Mouse (Mus musculus) forebrain, postnatal 0 days (tissue): ENCODE results near the gene Uqcc2. TPM values are rescaled to one million over a fixed set of nuclear protein-coding genes. Genes with fewer than 3 reads are reported as not detected.

Experiments used
- ATAC-seq: fragments of 200-750 bp; cut with Nextera tagmentation; 2 replicates; pipeline ENCODE4 v1.8.0; 2017; ENCODE audit warnings: mild to moderate bottlenecking, moderate library complexity
- DNase-seq: peaks from one replicate; pipeline ENCODE4 v3.0.0-alpha.2; 2015
- H3K27ac ChIP-seq: fragments of 300-500 bp; sonication (generic); 2 replicates; pipeline ENCODE4 v1.5.1; 2014; ENCODE audit warnings: low read depth, mild to moderate bottlenecking, antibody characterized with exemption, low read length, moderate library complexity, mixed read lengths
- H3K27me3 ChIP-seq: fragments of 300-500 bp; sonication (generic); 2 replicates; pipeline ENCODE4 v1.6.1; 2014; ENCODE audit warnings: mild to moderate bottlenecking, low read length, mixed read lengths; ENCODE audit not compliant: insufficient read depth
- H3K36me3 ChIP-seq: fragments of 300-500 bp; sonication (generic); 2 replicates; pipeline ENCODE4 v1.6.1; 2014; ENCODE audit warnings: mild to moderate bottlenecking, moderate library complexity; ENCODE audit not compliant: insufficient read depth
- H3K4me1 ChIP-seq: fragments of 300-500 bp; sonication (generic); 2 replicates; pipeline ENCODE4 v1.6.1; 2014; ENCODE audit warnings: antibody characterized with exemption; ENCODE audit not compliant: insufficient read depth
- H3K4me2 ChIP-seq: fragments of 300-500 bp; sonication (generic); 2 replicates; pipeline ENCODE4 v1.6.1; 2014; ENCODE audit warnings: low read depth, mild to moderate bottlenecking, moderate library complexity
- H3K4me3 ChIP-seq: fragments of 300-500 bp; sonication (generic); 2 replicates; pipeline ENCODE4 v1.5.1; 2014; ENCODE audit warnings: low read depth, low read length, mixed read lengths
- H3K9ac ChIP-seq: fragments of 300-500 bp; sonication (generic); 2 replicates; pipeline ENCODE4 v1.6.1; 2014; ENCODE audit warnings: mild to moderate bottlenecking
- H3K9me3 ChIP-seq: fragments of 300-500 bp; sonication (generic); 2 replicates; pipeline ENCODE4 v1.6.1; 2016; ENCODE audit warnings: low read length
- CTCF ChIP-seq: sonication (generic); IDR thresholded peaks from 2 replicates; pipeline ENCODE4 v1.5.1; 2016; ENCODE audit warnings: antibody characterized with exemption, control low read depth, low read depth
- WGBS: fragments of 180-500 bp; shearing (Covaris S2); extraction: QIAGEN DNeasy Blood & Tissue Kit; methylation state at CpG from one replicate; pipeline ENCODE4 v1.1.7; 2014; 5-methylcytosine and 5-hydroxymethylcytosine counted together
- microRNA-seq, 2 experiments: library from miRNA; unstranded; fragments of <30 nt; microRNA quantifications; one replicate each; pipeline ENCODE4; 2016
- polyA plus RNA-seq: library from polyadenylated mRNA; unstranded; fragments of >200 nt; fragmentation: Nextera tagmentation; extraction: Ambion mirVana; gene quantifications from 2 replicates; pipeline ENCODE4 v1.2.1, GENCODE M21; 2015
- total RNA-seq: library from RNA; depleted of rRNA; stranded (reverse); fragments of >200 nt; gene quantifications from 2 replicates; pipeline ENCODE4 v1.2.3, GENCODE M21; 2014; rRNA removed

Gene Uqcc2
- total and polyA plus RNA-seq, 2 experiments from 2014 or later = 214 to 388 TPM

DNA sequence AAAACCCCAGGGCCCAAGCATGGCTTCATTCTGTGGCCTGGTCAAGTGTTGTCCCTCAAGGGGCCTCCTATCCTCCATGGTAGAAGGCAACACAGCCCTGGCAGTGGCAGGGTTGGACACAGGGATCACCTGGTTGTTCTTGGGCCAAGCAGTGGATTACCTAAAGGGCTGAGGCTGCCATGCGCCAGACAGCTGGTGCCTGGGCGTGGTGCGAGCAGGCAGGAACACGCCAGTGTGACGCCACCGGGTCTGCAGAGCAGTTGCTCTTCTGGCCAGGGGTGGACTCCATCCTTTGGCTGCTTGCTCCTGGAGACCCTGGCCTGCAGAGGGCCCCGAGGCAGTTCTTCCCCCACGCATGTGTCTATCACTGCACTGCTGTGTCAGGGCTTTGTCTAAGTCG, 59.9 kb downstream of the Uqcc2 start:
- no peak overlapping the region for H3K9ac ChIP-seq
- no peaks in the 10 kb centered on the region for H3K36me3 ChIP-seq
- H3K4me2 ChIP-seq = no peak overlapping the region
- ATAC-seq (no peak), DNase-seq (no peak)
- 71% methylated on average over 9 of the region's 9 CpGs for WGBS
- no peak overlapping the region for H3K27ac ChIP-seq
- no peaks in the 10 kb centered on the region for H3K4me1 ChIP-seq
- no peaks in the 10 kb centered on the region for H3K9me3 ChIP-seq
- no peak for TF ChIP-seq CTCF
- H3K27me3 ChIP-seq = no peaks in the 10 kb centered on the region
- H3K4me3 ChIP-seq = no peak overlapping the region

DNA sequence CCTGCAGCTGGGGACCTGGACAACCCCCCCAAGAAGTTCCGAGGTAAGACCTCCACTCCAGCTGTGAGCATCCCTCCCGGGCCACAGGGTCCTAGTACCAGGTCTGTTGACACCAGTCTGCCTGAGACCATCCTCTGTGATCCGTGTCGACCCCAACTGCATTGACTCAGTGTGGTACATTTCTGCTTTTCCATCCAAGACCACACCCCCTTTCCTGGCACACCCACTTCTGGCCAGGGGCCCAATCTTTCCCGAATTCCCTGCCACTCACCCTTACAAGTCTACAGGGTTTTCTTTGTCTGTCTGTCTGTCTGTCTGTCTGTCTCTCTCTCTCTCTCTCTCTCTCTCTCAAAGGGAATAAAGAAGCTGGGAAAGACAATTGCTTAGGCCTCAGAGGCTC, 60.6 kb downstream of the Uqcc2 start:
- 62% methylated on average over 5 of the region's 5 CpGs for WGBS
- no peak overlapping the region for H3K4me3 ChIP-seq
- no peak for DNase-seq
- ATAC-seq = no peak
- H3K36me3 ChIP-seq = no peaks in the 10 kb centered on the region
- H3K9me3 ChIP-seq = no peaks in the 10 kb centered on the region
- H3K4me2 ChIP-seq = no peak overlapping the region
- no peaks in the 10 kb centered on the region for H3K27me3 ChIP-seq
- H3K27ac ChIP-seq = no peak overlapping the region
- no peak overlapping the region for H3K9ac ChIP-seq
- H3K4me1 ChIP-seq = no peaks in the 10 kb centered on the region
- no peak for TF ChIP-seq CTCF

Small RNA genes lying within 50 kb of the gene (microRNA-seq; reads per million reads assigned to microRNA genes)
- 0 reads per million in 2 experiments for gene Mir7677

Other genes with a start within 250 kb of the Uqcc2 start
- gene Kifc5b, start 216.8 kb downstream of the Uqcc2 start, total RNA-seq = 1.0 and 3.3 TPM in 2 replicates
- gene Kifc5b, start 216.8 kb downstream of the Uqcc2 start, polyA plus RNA-seq = 0.74 and 1.5 TPM in 2 replicates
- gene Phf1, start 200.9 kb downstream of the Uqcc2 start, total RNA-seq = 35.4 and 38.9 TPM in 2 replicates
- 20.4 and 24.1 TPM in 2 replicates for gene Phf1, start 200.9 kb downstream of the Uqcc2 start, polyA plus RNA-seq
- 44.4 and 44.9 TPM in 2 replicates for gene Cuta, start 194.3 kb downstream of the Uqcc2 start, total RNA-seq
- gene Cuta, start 194.3 kb downstream of the Uqcc2 start, polyA plus RNA-seq = 147 and 158 TPM in 2 replicates
- 84.2 and 85.2 TPM in 2 replicates for gene Syngap1, start 192.7 kb downstream of the Uqcc2 start, total RNA-seq
- gene Syngap1, start 192.7 kb downstream of the Uqcc2 start, polyA plus RNA-seq = 3.1 and 5.0 TPM in 2 replicates
- gene Zbtb9, start 160.7 kb downstream of the Uqcc2 start, total RNA-seq = 20.9 and 22.5 TPM in 2 replicates
- gene Zbtb9, start 160.7 kb downstream of the Uqcc2 start, polyA plus RNA-seq = 4.2 and 6.8 TPM in 2 replicates
- gene Bak1, start 104.9 kb downstream of the Uqcc2 start, total RNA-seq = 36.5 and 48.1 TPM in 2 replicates
- 2.5 and 3.5 TPM in 2 replicates for gene Bak1, start 104.9 kb downstream of the Uqcc2 start, polyA plus RNA-seq
- 1.8 and 2.9 TPM in 2 replicates for gene Itpr3, start 76.6 kb downstream of the Uqcc2 start, total RNA-seq
- 0.30 TPM in 2 replicates for gene Itpr3, start 76.6 kb downstream of the Uqcc2 start, polyA plus RNA-seq
- 0.08 TPM in 1 of 2 replicates, not detected in the other for gene Ip6k3, start 33.9 kb upstream of the Uqcc2 start, total RNA-seq
- gene Ip6k3, start 33.9 kb upstream of the Uqcc2 start, polyA plus RNA-seq = 0.06 TPM in 2 replicates
- 86.9 and 90.7 TPM in 2 replicates for gene Lemd2, start 70.6 kb upstream of the Uqcc2 start, total RNA-seq
- 17.7 and 19.2 TPM in 2 replicates for gene Lemd2, start 70.6 kb upstream of the Uqcc2 start, polyA plus RNA-seq